Mouse (Mus musculus) layer of hippocampus, adult 8-10 months (tissue): ENCODE measurements around the gene Gm29110. TPM values are rescaled to one million over a fixed set of nuclear protein-coding genes. Genes with fewer than 3 reads are reported as not detected.
"Not testable (repeated sequence)": the region's sequence is repeated elsewhere in the genome, so short reads cannot be mapped to it uniquely, and the experiment has no call there.

Experiments
- DNase-seq, 2 experiments: peaks; one replicate each; pipeline ENCODE4 v3.0.0; 2022; ENCODE audit warnings: low spot score in 2 of 2
- total RNA-seq, 4 experiments: library from RNA; stranded (reverse); gene quantifications; 2 replicates each; pipeline ENCODE4 v1.2.4; 2022

Gene Gm29110
- total RNA-seq = not detected

GRCm38 (mm10) chrY:74470231-74470630 lies at the start of gene Gm29110:
TSS of gene Gm29110 (plus strand) at chrY:74470531.
- not testable (repeated sequence) for DNase-seq

Other genes with a start within 250 kb of the Gm29110 start
- not detected for gene Gm21913, start 153.4 kb downstream of the Gm29110 start, total RNA-seq